Mouse (Mus musculus): ENCODE measurements around the gene Mak.
"Not testable (repeated sequence)": the region's sequence is repeated elsewhere in the genome, so short reads cannot be mapped to it uniquely, and the experiment has no call there.

GRCm38 (mm10) chr13:40987608-40988303 is 91.8 kb downstream of the Mak start:
- TF ChIP-seq CTCF (IDR thresholded peaks at IDR 0.05; ENCODE audit: low read depth, low read length); GATA1 (IDR thresholded peaks at IDR 0.05; ENCODE audit: borderline replicate concordance, low read length): not testable (repeated sequence)

Data from G1E (cell line).